Mouse (Mus musculus): ENCODE data around the gene Ldb2. TPM values are rescaled to one million over a fixed set of nuclear protein-coding genes. Genes with fewer than 3 reads are reported as not detected.
A peak's percentile ranks its signal among the peaks of the same experiment; 100 is the strongest.

Ldb2 gene
- polyA plus RNA-seq, 1 experiment from 2014 or later: 24.9 TPM

- H3K27ac ChIP-seq (ENCODE audit: low read depth, low read length): no peak overlapping the region
- no peak overlapping the region for H3K9ac ChIP-seq (ENCODE audit: low read length)
- WGBS: 68% methylated on average over 11 of the region's 11 CpGs
- no peak overlapping the region for H3K4me2 ChIP-seq (ENCODE audit: low read depth)
- H3K36me3 ChIP-seq (ENCODE audit: control insufficient read depth, insufficient read depth, low read length): no peaks in the 10 kb centered on the region
- no peak overlapping the region for H3K4me3 ChIP-seq (ENCODE audit: low read depth, low read length)
- H3K9me3 ChIP-seq (ENCODE audit: control insufficient read depth, low read length): no peaks in the 10 kb centered on the region
- peak; percentile 19 for DNase-seq (ENCODE audit: low spot score)
- H3K27me3 ChIP-seq (ENCODE audit: control insufficient read depth, insufficient read depth, low read length): no peaks in the 10 kb centered on the region
- ATAC-seq (ENCODE audit: insufficient read depth, low FRiP score, low TSS enrichment): no peak
- H3K4me1 ChIP-seq (ENCODE audit: control insufficient read depth, insufficient read depth, low read length): no peaks in the 10 kb centered on the region
These were observed 245.6 kb downstream of the Ldb2 start for GRCm38 (mm10) chr5:44553765-44554352.

DNA sequence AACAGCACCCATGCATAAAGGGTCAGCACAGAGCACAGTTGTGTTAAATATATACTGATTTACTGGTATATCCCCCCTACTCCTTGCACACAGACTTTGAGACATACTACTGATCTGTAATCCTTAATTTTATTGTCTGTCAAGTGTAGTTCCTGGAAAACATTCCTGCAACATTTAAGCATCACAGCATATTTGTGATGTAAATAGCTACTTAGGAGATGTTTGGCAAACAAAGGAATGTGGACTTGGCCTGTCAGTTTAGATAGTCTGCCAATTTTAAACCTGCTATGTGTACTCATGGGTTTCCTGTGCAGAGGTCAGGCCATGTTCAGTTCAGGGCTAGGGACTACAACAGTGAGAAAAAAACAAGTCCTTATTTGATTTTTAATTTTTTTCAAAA, 246.3 kb downstream of the Ldb2 start:
- Histone ChIP-seq H3K4me3 (ENCODE audit: low read depth, low read length) (no peak overlapping the region), H3K27me3 (ENCODE audit: control insufficient read depth, insufficient read depth, low read length) (no peaks in the 10 kb centered on the region), H3K4me2 (ENCODE audit: low read depth) (no peak overlapping the region), H3K27ac (ENCODE audit: low read depth, low read length) (no peak overlapping the region), H3K9ac (ENCODE audit: low read length) (no peak overlapping the region), H3K36me3 (ENCODE audit: control insufficient read depth, insufficient read depth, low read length) (no peaks in the 10 kb centered on the region), H3K4me1 (ENCODE audit: control insufficient read depth, insufficient read depth, low read length) (no peaks in the 10 kb centered on the region), H3K9me3 (ENCODE audit: control insufficient read depth, low read length) (no peaks in the 10 kb centered on the region)
- ATAC-seq (ENCODE audit: insufficient read depth, low FRiP score, low TSS enrichment): no peak
- DNase-seq (ENCODE audit: low spot score): no peak

DNA sequence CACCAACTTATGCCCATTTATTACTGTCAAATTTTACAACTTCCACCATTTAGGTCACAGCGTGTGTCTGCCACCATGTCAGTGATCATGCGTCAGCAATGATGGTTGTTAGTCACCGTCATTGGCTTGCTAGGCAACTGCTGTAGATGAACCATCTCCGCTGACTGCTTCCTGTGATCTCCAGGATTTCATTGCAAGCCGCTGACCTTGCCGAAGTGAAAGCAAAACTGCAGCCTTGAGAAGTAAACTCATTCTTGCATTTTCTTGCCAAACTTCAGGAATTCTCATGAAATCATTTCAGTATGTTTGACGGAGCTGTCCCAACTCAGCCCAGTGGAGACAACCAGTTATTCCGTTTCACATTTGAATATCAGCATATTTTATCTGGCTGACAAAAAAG, 247.4 kb downstream of the Ldb2 start:
- 84% methylated on average over 8 of the region's 8 CpGs for WGBS
- H3K4me3 ChIP-seq (ENCODE audit: low read depth, low read length): no peak overlapping the region
- no peaks in the 10 kb centered on the region for H3K9me3 ChIP-seq (ENCODE audit: control insufficient read depth, low read length)
- DNase-seq (ENCODE audit: low spot score): no peak
- no peak overlapping the region for H3K9ac ChIP-seq (ENCODE audit: low read length)
- ATAC-seq (ENCODE audit: insufficient read depth, low FRiP score, low TSS enrichment): no peak
- H3K27me3 ChIP-seq (ENCODE audit: control insufficient read depth, insufficient read depth, low read length): no peaks in the 10 kb centered on the region
- no peak overlapping the region for H3K27ac ChIP-seq (ENCODE audit: low read depth, low read length)
- no peaks in the 10 kb centered on the region for H3K36me3 ChIP-seq (ENCODE audit: control insufficient read depth, insufficient read depth, low read length)
- H3K4me2 ChIP-seq (ENCODE audit: low read depth): no peak overlapping the region
- H3K4me1 ChIP-seq (ENCODE audit: control insufficient read depth, insufficient read depth, low read length): no peaks in the 10 kb centered on the region

GRCm38 (mm10) chr5:44548468-44548867, 251.0 kb downstream of the Ldb2 start:
- H3K9me3 ChIP-seq (ENCODE audit: control insufficient read depth, low read length): no peaks in the 10 kb centered on the region
- no peak overlapping the region for H3K9ac ChIP-seq (ENCODE audit: low read length)
- H3K4me1 ChIP-seq (ENCODE audit: control insufficient read depth, insufficient read depth, low read length): no peaks in the 10 kb centered on the region
- H3K27me3 ChIP-seq (ENCODE audit: control insufficient read depth, insufficient read depth, low read length): no peaks in the 10 kb centered on the region
- no peaks in the 10 kb centered on the region for H3K36me3 ChIP-seq (ENCODE audit: control insufficient read depth, insufficient read depth, low read length)
- H3K27ac ChIP-seq (ENCODE audit: low read depth, low read length): no peak overlapping the region
- DNase-seq (ENCODE audit: low spot score) (no peak), ATAC-seq (ENCODE audit: insufficient read depth, low FRiP score, low TSS enrichment) (no peak)
- 84% methylated on average over 11 of the region's 11 CpGs for WGBS
- no peak overlapping the region for H3K4me3 ChIP-seq (ENCODE audit: low read depth, low read length)
- no peak overlapping the region for H3K4me2 ChIP-seq (ENCODE audit: low read depth)

DNA sequence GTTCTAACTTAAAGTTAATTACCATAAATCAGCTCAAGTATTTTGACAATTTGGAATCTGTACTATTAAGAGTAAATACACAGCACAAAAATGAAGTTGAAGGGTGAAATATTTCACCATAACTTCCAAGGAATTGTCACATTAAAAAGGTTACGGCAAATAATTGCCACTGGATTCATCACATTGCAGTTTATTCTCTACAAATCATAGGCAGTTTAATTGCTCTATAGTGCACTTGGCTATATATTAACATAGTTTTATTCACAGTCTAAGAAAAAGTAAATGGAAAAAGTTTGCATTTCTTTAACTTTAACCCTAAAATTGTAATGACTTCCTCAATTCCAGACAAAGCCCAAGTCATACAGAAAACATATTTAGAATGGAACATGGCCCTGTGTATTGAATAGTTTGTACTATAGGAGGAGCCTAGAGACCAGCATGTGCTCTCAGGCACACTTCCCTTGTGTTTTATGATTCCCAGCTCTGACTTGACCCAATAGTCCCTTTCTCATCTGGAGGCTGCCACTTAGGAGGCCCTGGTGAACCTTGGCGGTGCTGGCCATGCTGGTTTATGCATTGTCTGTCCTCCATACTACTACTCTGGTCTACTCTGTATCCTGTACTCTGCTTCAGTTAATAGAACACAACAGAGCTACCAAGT, 255.9 kb downstream of the Ldb2 start:
- DNase-seq (ENCODE audit: low spot score): no peak
- Histone ChIP-seq H3K27me3 (ENCODE audit: control insufficient read depth, insufficient read depth, low read length) (no peaks in the 10 kb centered on the region), H3K4me2 (ENCODE audit: low read depth) (no peak overlapping the region), H3K4me3 (ENCODE audit: low read depth, low read length) (no peak overlapping the region), H3K36me3 (ENCODE audit: control insufficient read depth, insufficient read depth, low read length) (no peaks in the 10 kb centered on the region), H3K9me3 (ENCODE audit: control insufficient read depth, low read length) (no peaks in the 10 kb centered on the region), H3K4me1 (ENCODE audit: control insufficient read depth, insufficient read depth, low read length) (0 out of 2 replicates have a peak, but pooled peaks cover 2% of the 10 kb centered on the region), H3K27ac (ENCODE audit: low read depth, low read length) (no peak overlapping the region), H3K9ac (ENCODE audit: low read length) (no peak overlapping the region)
- 90% methylated on average over 2 of the region's 2 CpGs for WGBS
- no peak for ATAC-seq (ENCODE audit: insufficient read depth, low FRiP score, low TSS enrichment)

DNA sequence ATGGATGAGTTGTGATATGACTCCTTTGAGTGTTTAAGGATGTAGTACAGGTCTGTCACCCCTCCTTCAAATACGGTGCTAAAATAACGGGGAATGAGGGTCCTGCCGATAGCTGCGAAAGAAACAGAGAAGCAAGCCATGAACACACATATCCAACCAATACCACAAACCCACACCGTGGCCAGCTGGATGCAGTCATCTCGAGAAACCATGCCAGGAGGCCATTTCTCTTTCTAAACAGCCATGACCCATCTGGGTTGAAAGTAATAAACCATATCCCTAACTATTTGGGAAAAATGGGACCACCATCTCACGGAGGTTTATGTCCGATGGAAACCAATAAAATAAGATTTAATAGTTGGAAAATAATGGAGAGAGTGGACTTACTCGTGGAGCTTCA, 257.7 kb downstream of the Ldb2 start:
- Histone ChIP-seq H3K4me3 (ENCODE audit: low read depth, low read length) (no peak overlapping the region), H3K27ac (ENCODE audit: low read depth, low read length) (no peak overlapping the region), H3K4me1 (ENCODE audit: control insufficient read depth, insufficient read depth, low read length) (peaks cover 2% of the 10 kb centered on the region; the same call in 1 of the 2 replicates), H3K9me3 (ENCODE audit: control insufficient read depth, low read length) (no peaks in the 10 kb centered on the region), H3K36me3 (ENCODE audit: control insufficient read depth, insufficient read depth, low read length) (no peaks in the 10 kb centered on the region), H3K4me2 (ENCODE audit: low read depth) (no peak overlapping the region), H3K27me3 (ENCODE audit: control insufficient read depth, insufficient read depth, low read length) (no peaks in the 10 kb centered on the region), H3K9ac (ENCODE audit: low read length) (no peak overlapping the region)
- 87% methylated on average over 9 of the region's 9 CpGs for WGBS
- DNase-seq (ENCODE audit: low spot score): no peak
- ATAC-seq (ENCODE audit: insufficient read depth, low FRiP score, low TSS enrichment): no peak

DNA sequence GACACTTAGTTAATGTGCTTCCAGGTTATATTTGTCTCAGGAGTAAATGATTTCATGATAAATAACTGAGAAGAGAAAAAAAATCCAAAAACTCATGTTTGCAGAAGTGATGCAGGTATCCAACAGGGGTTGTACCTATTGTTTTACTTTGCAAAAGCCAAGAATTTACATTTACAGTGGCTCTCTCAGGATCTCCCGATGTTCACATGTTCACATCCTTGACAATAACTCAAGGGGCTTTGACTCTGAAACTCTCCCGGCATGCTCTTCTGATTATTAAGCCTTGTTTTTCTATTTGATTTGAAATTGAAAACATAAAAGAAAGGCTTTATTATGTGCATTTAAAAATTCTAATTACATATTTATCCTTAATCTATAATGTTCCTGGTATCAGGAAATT, 260.8 kb downstream of the Ldb2 start:
- H3K27me3 ChIP-seq (ENCODE audit: control insufficient read depth, insufficient read depth, low read length): no peaks in the 10 kb centered on the region
- H3K4me1 ChIP-seq (ENCODE audit: control insufficient read depth, insufficient read depth, low read length): peaks cover 2% of the 10 kb centered on the region; the same call in 1 of the 2 replicates
- no peak overlapping the region for H3K4me2 ChIP-seq (ENCODE audit: low read depth)
- H3K9me3 ChIP-seq (ENCODE audit: control insufficient read depth, low read length): no peaks in the 10 kb centered on the region
- no peak overlapping the region for H3K9ac ChIP-seq (ENCODE audit: low read length)
- H3K27ac ChIP-seq (ENCODE audit: low read depth, low read length): no peak overlapping the region
- H3K4me3 ChIP-seq (ENCODE audit: low read depth, low read length): no peak overlapping the region
- 68% methylated on average over 2 of the region's 2 CpGs for WGBS
- no peak for ATAC-seq (ENCODE audit: insufficient read depth, low FRiP score, low TSS enrichment)
- DNase-seq (ENCODE audit: low spot score): no peak
- no peaks in the 10 kb centered on the region for H3K36me3 ChIP-seq (ENCODE audit: control insufficient read depth, insufficient read depth, low read length)

- WGBS: 16% methylated on average over 5 of the region's 5 CpGs
- H3K4me1 ChIP-seq (ENCODE audit: control insufficient read depth, insufficient read depth, low read length): peaks cover 2% of the 10 kb centered on the region; the same call in 1 of the 2 replicates
- no peak overlapping the region for H3K4me2 ChIP-seq (ENCODE audit: low read depth)
- H3K9ac ChIP-seq (ENCODE audit: low read length): no peak overlapping the region
- ATAC-seq (ENCODE audit: insufficient read depth, low FRiP score, low TSS enrichment): peak; percentile 90
- no peak overlapping the region for H3K27ac ChIP-seq (ENCODE audit: low read depth, low read length)
- peak; percentile 57 for DNase-seq (ENCODE audit: low spot score)
- H3K9me3 ChIP-seq (ENCODE audit: control insufficient read depth, low read length): no peaks in the 10 kb centered on the region
- no peak overlapping the region for H3K4me3 ChIP-seq (ENCODE audit: low read depth, low read length)
- H3K36me3 ChIP-seq (ENCODE audit: control insufficient read depth, insufficient read depth, low read length): no peaks in the 10 kb centered on the region
- H3K27me3 ChIP-seq (ENCODE audit: control insufficient read depth, insufficient read depth, low read length): no peaks in the 10 kb centered on the region
These were observed 261.5 kb downstream of the Ldb2 start for GRCm38 (mm10) chr5:44538000-44538395.

DNA sequence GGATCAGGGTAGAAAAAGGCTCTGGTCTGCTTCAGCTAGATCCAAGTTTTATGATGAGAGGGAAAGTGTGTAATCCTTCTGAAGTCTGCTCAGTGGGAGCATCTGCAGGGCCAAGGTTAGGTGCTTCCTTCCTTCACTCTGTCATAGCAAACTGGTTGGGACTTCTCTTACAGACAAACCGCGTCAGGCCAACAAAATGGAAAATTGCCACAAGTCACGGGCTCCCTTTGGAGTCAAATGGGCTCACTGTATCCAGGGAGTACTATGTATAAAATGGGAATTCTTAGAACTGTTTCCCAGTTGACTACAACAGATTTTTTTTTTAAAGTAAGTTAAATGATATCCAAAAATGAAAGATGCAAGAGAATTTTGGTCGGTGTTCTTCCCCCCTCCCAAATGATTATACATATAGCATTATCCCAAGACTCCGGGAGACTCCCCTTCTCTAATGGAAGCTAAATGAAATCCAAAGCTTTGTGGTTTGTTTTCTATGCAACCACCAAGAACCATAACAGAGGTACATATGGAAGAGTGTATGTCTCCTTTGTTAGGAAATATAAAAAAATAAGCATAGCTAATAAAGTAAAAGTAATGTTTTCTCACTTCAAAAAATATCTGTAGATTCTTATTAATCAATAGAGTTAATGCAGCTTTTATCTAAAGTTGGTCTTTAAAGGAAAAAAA, 262.0 kb downstream of the Ldb2 start:
- Histone ChIP-seq H3K4me3 (ENCODE audit: low read depth, low read length) (no peak overlapping the region), H3K9ac (ENCODE audit: low read length) (no peak overlapping the region), H3K36me3 (ENCODE audit: control insufficient read depth, insufficient read depth, low read length) (no peaks in the 10 kb centered on the region), H3K4me2 (ENCODE audit: low read depth) (no peak overlapping the region), H3K27ac (ENCODE audit: low read depth, low read length) (no peak overlapping the region), H3K4me1 (ENCODE audit: control insufficient read depth, insufficient read depth, low read length) (peaks cover 2% of the 10 kb centered on the region; the same call in 1 of the 2 replicates), H3K27me3 (ENCODE audit: control insufficient read depth, insufficient read depth, low read length) (no peaks in the 10 kb centered on the region), H3K9me3 (ENCODE audit: control insufficient read depth, low read length) (no peaks in the 10 kb centered on the region)
- no peak for DNase-seq (ENCODE audit: low spot score)
- no peak for ATAC-seq (ENCODE audit: insufficient read depth, low FRiP score, low TSS enrichment)
- 90% methylated on average over 5 of the region's 5 CpGs for WGBS
